Mouse (Mus musculus) bone marrow macrophage, adult 2 months (primary cell): Measurements from ENCODE around the gene Fbxl22. TPM values are rescaled to one million over a fixed set of nuclear protein-coding genes. Genes with fewer than 3 reads are reported as not detected.
A peak's percentile ranks its signal among the peaks of the same experiment; 100 is the strongest.

Experiments used
- H3K27ac ChIP-seq: 2 replicates; pipeline ENCODE4 v1.5.1; 2012; ENCODE audit warnings: low read depth, low read length; ENCODE audit not compliant: insufficient read depth
- H3K4me1 ChIP-seq: 2 replicates; pipeline ENCODE4 v1.6.1; 2012; ENCODE audit warnings: low read length; ENCODE audit not compliant: control insufficient read depth, insufficient read depth
- H3K4me3 ChIP-seq: 2 replicates; pipeline ENCODE4 v1.5.1; 2012; ENCODE audit warnings: mild to moderate bottlenecking, low read length, moderate library complexity; ENCODE audit not compliant: insufficient read depth
- CTCF ChIP-seq: IDR thresholded peaks from 2 replicates; pipeline ENCODE4 v1.5.1; 2012; ENCODE audit warnings: low read depth, mild to moderate bottlenecking, low read length, moderate library complexity
- POLR2A ChIP-seq: IDR thresholded peaks from 2 replicates; pipeline ENCODE4 v1.6.1; 2012; ENCODE audit warnings: mild to moderate bottlenecking, low read depth, low read length, borderline replicate concordance
- polyA plus RNA-seq: library from polyadenylated mRNA; stranded (reverse); fragments of >200 nt; gene quantifications from 2 replicates; pipeline ENCODE4 v1.2.4, GENCODE M21; 2012; ENCODE audit not compliant: missing spikeins, insufficient read depth, insufficient read length

Gene Fbxl22
- polyA plus RNA-seq, 1 experiment: 0.13 TPM

DNA sequence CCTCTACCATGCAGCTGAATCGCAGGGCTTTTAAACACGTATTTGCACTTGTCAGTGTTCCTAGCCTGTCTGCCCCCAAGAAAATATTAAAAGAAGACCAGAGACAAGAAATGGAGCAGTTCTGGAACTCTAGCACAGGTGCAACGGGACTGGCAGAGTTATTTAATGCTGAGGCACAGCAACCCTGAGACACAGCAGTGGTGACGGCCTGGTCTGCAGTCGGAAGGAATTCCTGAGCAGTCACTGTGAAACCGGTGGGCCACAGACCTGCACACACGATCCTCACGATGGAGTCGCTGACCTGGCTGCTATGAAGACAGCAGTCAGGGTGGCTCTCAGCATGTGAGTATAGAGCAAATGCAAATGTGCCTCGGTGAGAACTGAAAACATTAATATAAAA lies 3.4 kb upstream of the Fbxl22 start:
- peaks cover 56% of the 10 kb centered on the region for H3K4me1 ChIP-seq
- no peak overlapping the region for H3K4me3 ChIP-seq
- peak overlapping the region; percentile 5 for H3K27ac ChIP-seq
- TF ChIP-seq CTCF: no peak
- TF ChIP-seq POLR2A: no peak

DNA sequence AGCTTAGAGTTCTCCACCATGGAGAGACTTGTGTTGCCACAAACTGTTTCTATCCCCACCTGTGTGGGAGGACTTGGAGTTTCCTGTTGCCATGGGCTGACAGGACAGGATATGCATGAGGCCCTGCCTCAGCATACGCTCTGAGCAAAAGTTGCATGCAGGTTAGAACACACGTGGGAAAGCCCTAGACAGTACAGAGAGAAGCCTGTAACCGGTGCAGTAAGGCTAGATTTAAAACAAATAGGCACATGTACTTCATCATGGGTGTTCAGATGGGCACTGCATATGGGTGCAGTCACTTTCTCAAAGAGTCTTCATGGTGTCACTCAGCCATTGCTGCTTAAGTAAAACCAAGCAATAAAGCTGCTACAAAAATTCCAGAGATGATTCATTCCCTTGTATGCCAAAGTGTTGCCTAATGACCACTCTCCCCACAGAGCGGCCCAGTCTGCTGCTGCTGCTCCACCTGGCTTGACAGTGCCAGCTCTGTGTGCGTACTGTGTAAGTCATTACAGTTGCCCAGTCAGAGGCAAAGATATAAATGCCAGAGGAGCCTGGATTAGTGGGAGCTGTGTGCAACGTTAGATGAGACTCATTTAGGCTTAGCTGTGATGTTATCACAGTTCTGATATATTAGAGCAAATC lies 2.0 kb upstream of the Fbxl22 start:
- Histone ChIP-seq H3K4me3 (no peak overlapping the region), H3K4me1 (peaks cover 58% of the 10 kb centered on the region), H3K27ac (peak overlapping the region; percentile 48)
- TF ChIP-seq CTCF (no peak), POLR2A (no peak)

DNA sequence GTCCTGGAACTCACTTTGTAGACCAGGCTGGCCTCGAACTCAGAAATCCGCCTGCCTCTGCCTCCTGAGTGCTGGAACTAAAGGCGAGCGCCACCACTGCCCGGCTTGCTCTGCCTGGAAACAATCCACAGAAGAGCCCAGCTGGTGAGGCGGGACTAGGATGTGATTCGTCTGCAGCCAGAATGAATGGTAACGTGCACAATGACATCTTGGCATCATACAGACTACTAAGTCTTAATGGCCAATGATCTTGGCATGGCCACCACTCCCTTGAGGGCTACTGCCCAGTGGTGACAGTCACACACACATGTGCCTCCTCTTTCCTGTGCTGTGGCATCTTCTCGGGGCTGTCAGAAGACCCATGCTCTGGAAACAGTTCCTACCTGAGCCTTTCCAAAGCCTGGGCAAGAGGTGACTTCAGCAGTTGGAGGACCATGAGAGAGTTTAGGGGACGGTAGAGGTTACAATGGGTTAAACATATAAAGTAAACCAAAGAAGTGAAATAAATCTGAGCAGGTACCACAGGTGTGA lies 1.4 kb upstream of the Fbxl22 start:
- Histone ChIP-seq H3K4me3 (no peak overlapping the region), H3K27ac (no peak overlapping the region), H3K4me1 (peaks cover 61% of the 10 kb centered on the region)
- TF ChIP-seq POLR2A: no peak
- TF ChIP-seq CTCF: no peak

DNA sequence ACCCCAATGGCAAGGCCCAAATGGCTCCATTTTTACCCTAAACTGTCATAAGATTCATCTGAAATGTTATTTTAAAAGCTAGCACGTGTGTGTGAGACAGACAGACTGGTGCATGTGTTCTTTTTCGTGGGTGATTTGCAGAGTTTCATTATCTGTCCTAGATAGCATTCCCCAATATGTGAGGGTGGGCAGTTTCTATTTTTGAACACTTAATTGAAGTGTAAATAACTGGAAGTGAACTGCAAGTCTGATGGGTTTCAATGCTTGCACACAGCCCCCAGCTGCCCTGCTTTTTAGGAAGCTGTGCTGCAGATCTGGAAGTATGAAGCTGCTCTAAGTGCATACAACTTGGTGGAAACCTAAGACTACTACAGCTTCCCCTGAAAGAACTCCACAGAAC lies 722 bp upstream of the Fbxl22 start:
- Histone ChIP-seq H3K4me3 (no peak overlapping the region), H3K27ac (no peak overlapping the region), H3K4me1 (peaks cover 67% of the 10 kb centered on the region)
- TF ChIP-seq POLR2A (no peak), CTCF (no peak)

DNA sequence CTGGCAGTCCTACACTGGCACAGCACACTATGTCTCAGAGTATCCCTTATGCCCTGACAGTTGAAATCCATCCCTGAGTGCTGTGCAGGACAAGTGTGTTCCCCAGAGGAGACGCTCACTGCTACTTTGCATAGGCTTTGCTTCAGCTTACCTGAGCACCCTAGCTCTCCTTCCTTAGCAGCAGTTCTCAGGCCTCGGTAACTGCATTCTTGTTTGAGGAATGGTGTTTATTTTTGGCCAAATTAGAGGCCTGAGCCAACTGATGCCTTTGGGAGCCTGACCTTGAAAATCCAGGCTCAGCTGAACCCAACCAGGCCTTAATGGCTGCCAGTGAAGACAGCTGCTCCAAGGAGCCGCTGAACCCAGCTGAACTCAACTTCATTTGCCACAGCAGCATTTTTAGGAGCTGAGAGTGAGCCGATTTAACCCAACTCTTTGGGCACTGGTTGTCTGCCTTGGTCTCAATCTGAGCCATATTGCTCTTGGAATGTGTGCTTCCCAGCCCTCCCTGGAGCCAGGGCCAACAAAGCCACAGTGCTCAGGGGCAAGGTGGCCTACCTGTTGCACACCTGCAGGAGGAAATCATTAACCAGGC lies 635 bp downstream of the Fbxl22 start:
- H3K27ac ChIP-seq: no peak overlapping the region
- H3K4me1 ChIP-seq: peaks cover 54% of the 10 kb centered on the region
- no peak overlapping the region for H3K4me3 ChIP-seq

DNA sequence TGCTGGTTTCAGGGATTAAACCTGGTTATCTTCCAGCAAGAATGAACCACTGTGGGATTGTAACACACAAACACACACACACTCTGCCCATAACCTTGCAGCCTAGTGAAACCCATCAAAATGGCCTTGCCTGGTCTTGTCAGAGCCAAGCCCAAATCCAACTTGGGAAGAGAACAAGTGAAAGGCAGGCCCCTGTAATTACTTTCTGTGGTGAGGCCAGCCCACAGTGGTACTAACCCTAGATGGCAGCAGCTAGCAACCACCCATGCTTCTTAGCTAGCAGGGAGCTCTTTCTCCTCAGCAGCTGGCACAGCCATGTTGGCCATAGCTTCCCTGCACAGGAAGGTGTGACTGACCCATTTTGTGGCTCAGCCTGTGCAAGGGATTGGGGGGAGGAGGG lies 1.2 kb downstream of the Fbxl22 start:
- H3K4me1 ChIP-seq: peaks cover 49% of the 10 kb centered on the region
- H3K4me3 ChIP-seq: no peak overlapping the region
- TF ChIP-seq CTCF (0 out of 2 replicates have a peak, but pooled peaks have one; percentile 9), POLR2A (no peak)
- no peak overlapping the region; the same call in 1 of the 2 replicates for H3K27ac ChIP-seq

More for the DNA sequence above, 635 bp downstream of the Fbxl22 start:
- TF ChIP-seq CTCF (no peak), POLR2A (no peak)

DNA sequence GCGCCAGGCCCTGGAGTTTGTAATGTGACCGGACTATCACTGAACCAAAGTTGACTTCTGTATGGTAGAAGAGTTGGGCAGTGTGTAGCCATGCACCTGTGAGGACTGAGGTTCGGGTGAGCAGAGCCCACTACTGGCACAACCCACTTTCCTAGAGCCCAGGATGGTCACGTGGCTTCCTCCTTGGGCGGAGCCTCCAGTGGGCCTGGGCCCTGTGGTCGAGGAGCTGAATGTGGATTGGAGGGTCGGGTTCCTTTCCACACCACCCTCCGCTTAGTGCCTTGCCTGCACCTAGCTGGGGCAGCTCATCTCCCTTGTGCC lies 2.1 kb downstream of the Fbxl22 start:
- TF ChIP-seq POLR2A: 0 out of 2 replicates have a peak, but pooled peaks have one; percentile 8
- no peak for TF ChIP-seq CTCF
- peaks cover 41% of the 10 kb centered on the region for H3K4me1 ChIP-seq
- H3K4me3 ChIP-seq: peak overlapping the region; percentile 67
- peak overlapping the region; percentile 66 for H3K27ac ChIP-seq

DNA sequence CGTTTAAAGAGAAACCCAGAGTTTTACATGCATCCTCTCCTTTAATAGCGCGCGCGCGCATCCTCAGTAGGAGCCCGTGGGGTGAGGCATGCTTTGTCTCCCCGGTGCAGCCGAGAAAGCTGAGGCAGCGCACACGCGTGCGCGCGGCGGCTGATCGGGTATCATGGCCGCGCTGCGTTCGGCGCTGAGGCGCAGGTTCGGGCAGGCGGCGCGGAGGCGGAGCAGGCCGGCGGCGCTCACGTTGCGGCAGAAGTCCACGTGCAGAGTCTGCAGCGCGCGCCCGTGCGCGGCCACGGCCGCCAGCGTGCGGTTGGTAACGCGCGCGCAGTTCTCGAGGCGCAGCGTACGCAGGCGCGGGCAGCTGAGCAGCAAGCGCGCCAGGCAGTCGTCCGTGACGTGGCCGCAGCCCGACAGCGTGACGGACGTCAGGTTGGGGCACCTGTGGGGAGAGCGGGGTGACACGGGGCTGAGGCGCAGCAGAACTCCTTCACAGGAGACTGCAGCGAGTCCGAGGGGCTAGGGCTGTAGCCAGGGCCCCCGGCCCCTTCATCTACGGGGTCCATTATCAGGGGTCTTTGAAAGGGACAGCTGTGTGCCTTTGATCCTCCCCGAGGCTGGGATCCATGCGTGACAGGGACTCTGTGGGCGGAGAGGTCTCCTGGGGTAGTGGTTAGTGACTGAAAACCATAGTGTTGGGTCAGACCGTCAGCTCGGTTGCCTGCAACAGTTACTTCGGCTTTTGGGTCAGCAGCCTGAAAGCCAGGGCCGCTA lies 2.6 kb downstream of the Fbxl22 start:
- TF ChIP-seq CTCF: no peak
- no peak for TF ChIP-seq POLR2A
- Histone ChIP-seq H3K4me1 (peaks cover 37% of the 10 kb centered on the region), H3K27ac (peak overlapping the region; percentile 66)

DNA sequence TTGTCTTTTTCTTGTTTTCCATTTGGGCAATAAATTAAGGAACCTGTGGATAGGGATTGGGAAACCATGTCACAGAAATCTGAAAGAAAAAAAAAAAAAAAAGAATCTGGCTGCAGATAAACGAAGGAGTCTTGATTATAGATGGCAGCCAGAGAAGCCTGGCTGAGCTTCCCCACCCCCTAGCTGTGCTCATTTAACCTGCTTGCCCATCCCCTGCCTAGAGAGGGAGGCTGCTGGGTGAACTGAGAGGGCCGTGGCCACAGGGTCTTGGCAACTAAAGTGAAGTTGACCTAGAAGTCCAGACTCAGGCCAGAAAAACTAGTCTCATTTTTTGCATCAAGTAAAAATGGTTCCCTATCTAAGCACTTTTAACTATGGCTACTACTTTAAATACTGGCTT lies 3.4 kb downstream of the Fbxl22 start:
- Histone ChIP-seq H3K4me3 (peak overlapping the region; percentile 67), H3K27ac (0 out of 2 replicates have a peak overlapping the region, but pooled peaks have one; percentile 43), H3K4me1 (peaks cover 29% of the 10 kb centered on the region)
- TF ChIP-seq CTCF: no peak
- no peak for TF ChIP-seq POLR2A

More for the DNA sequence above, 2.6 kb downstream of the Fbxl22 start:
- peak overlapping the region; percentile 67 for H3K4me3 ChIP-seq
